Mouse (Mus musculus) right cerebral cortex, postnatal 25 days (tissue): ENCODE data around the gene Zfp229.
"Not testable (repeated sequence)": the region's sequence is repeated elsewhere in the genome, so short reads cannot be mapped to it uniquely, and the experiment has no call there.

Source experiments
- DNase-seq: peaks from one replicate; pipeline ENCODE4 v3.0.0; 2022

The Zfp229 gene

GRCm38 (mm10) chr17:21730495-21730894 lies at the start of gene Zfp229:
Zfp229 (plus strand) TSS chr17:21730795.
- DNase-seq, result not testable (repeated sequence)

GRCm38 (mm10) chr17:21691560-21691959 lies 39.0 kb upstream of the Zfp229 start, which contains the start of gene Gm10226:
Gm10226 (plus strand) TSS chr17:21691860.
- no peak for DNase-seq

GRCm38 (mm10) chr17:21693342-21693741 lies 37.3 kb upstream of the Zfp229 start:
- no peak for DNase-seq

- no peak for DNase-seq
These were observed 34.5 kb upstream of the Zfp229 start for GRCm38 (mm10) chr17:21696073-21696472.

GRCm38 (mm10) chr17:21702281-21703240 lies 28.0 kb upstream of the Zfp229 start:
- DNase-seq, result no peak

- no peak for DNase-seq
These were observed 27.2 kb upstream of the Zfp229 start for GRCm38 (mm10) chr17:21703414-21703813.

- peak; percentile 80 for DNase-seq
These were observed 23.1 kb upstream of the Zfp229 start, which contains the start of gene Zfp760 for GRCm38 (mm10) chr17:21707343-21707996. Zfp760 (plus strand) TSS chr17:21707741.

GRCm38 (mm10) chr17:21708401-21708800 lies 22.2 kb upstream of the Zfp229 start:
- DNase-seq, result no peak

- DNase-seq, result no peak
These were observed 2.5 kb downstream of the Zfp229 start for GRCm38 (mm10) chr17:21733049-21733448.

- peak; percentile 58 for DNase-seq
These were observed 3.0 kb downstream of the Zfp229 start for GRCm38 (mm10) chr17:21733529-21734031.

GRCm38 (mm10) chr17:21752791-21753190 lies 22.2 kb downstream of the Zfp229 start:
- no peak for DNase-seq

- no peak for DNase-seq
These were observed 23.0 kb downstream of the Zfp229 start for GRCm38 (mm10) chr17:21753342-21754208.

GRCm38 (mm10) chr17:21770336-21770735 lies 39.7 kb downstream of the Zfp229 start:
- DNase-seq, result no peak

- no peak for DNase-seq
These were observed 61.7 kb downstream of the Zfp229 start for GRCm38 (mm10) chr17:21792256-21792655.

GRCm38 (mm10) chr17:21801373-21801772 lies 70.8 kb downstream of the Zfp229 start:
- not testable (repeated sequence) for DNase-seq
